Mouse (Mus musculus) cortical plate, adult 2 months (tissue): ENCODE results near the gene Ttc21b. TPM values are rescaled to one million over a fixed set of nuclear protein-coding genes. Genes with fewer than 3 reads are reported as not detected.

Experiments used
- H3K27ac ChIP-seq: fragments of 200-500 bp; 2 replicates; pipeline ENCODE4 v1.5.1; 2012; ENCODE audit warnings: low read length, control low read depth, inconsistent platforms; ENCODE audit not compliant: insufficient read depth
- H3K4me1 ChIP-seq: fragments of 200-500 bp; 2 replicates; pipeline ENCODE4 v1.6.1; 2011; ENCODE audit warnings: low read length; ENCODE audit not compliant: control insufficient read depth, insufficient read depth
- H3K4me3 ChIP-seq: fragments of 200-500 bp; 2 replicates; pipeline ENCODE4 v1.5.1; 2011; ENCODE audit warnings: mild to moderate bottlenecking, low read length, control low read depth; ENCODE audit not compliant: insufficient read depth
- CTCF ChIP-seq: fragments of 200-500 bp; IDR thresholded peaks from 2 replicates; pipeline ENCODE4 v1.5.1; 2011; ENCODE audit warnings: mild to moderate bottlenecking, control low read depth, low read length; ENCODE audit not compliant: insufficient read depth; ENCODE audit errors: extremely low read depth
- POLR2A ChIP-seq: fragments of 200-500 bp; IDR thresholded peaks from 2 replicates; pipeline ENCODE4 v1.6.1; 2011; ENCODE audit warnings: mild to moderate bottlenecking, low read length, control low read depth; ENCODE audit not compliant: insufficient read depth; ENCODE audit errors: extremely low read depth
- polyA plus RNA-seq: library from polyadenylated mRNA; depleted of rRNA; stranded (reverse); fragments of >200 nt; gene quantifications from 2 replicates; pipeline ENCODE4 v1.2.3, GENCODE M21; 2012; rRNA removed

Ttc21b gene
- 8.9 TPM in 2 replicates for polyA plus RNA-seq

GRCm38 (mm10) chr2:66256220-66257131 is at the start of gene Ttc21b:
Gene Ttc21b, minus strand, starts transcription at chr2:66256617.
- Histone ChIP-seq H3K4me3 (peak within 1 kb of the TSS; percentile 40), H3K4me1 (no peaks in the 10 kb centered on the region), H3K27ac (no peak within 1 kb of the TSS)
- TF ChIP-seq POLR2A (peak; percentile 54), CTCF (peak; percentile 68)

GRCm38 (mm10) chr2:66272551-66272950 is 16.1 kb upstream of the Ttc21b start:
- TF ChIP-seq POLR2A, result no peak
- TF ChIP-seq CTCF, result no peak
- Histone ChIP-seq H3K4me1 (no peaks in the 10 kb centered on the region), H3K27ac (no peak overlapping the region), H3K4me3 (no peak overlapping the region)

GRCm38 (mm10) chr2:66244013-66244412 is 12.4 kb downstream of the Ttc21b start:
- TF ChIP-seq POLR2A, result no peak
- TF ChIP-seq CTCF, result no peak
- H3K27ac ChIP-seq, result no peak overlapping the region

GRCm38 (mm10) chr2:66240334-66240733 is 16.1 kb downstream of the Ttc21b start:
- no peak overlapping the region for H3K4me3 ChIP-seq
- TF ChIP-seq POLR2A (no peak), CTCF (no peak)
- H3K27ac ChIP-seq, result no peak overlapping the region
- H3K4me1 ChIP-seq, result no peaks in the 10 kb centered on the region

More at GRCm38 (mm10) chr2:66244013-66244412, 12.4 kb downstream of the Ttc21b start:
- no peak overlapping the region for H3K4me3 ChIP-seq
- H3K4me1 ChIP-seq, result no peaks in the 10 kb centered on the region

- Histone ChIP-seq H3K4me3 (no peak overlapping the region), H3K27ac (no peak overlapping the region), H3K4me1 (no peaks in the 10 kb centered on the region)
- TF ChIP-seq CTCF (no peak), POLR2A (no peak)
These were observed 17.5 kb downstream of the Ttc21b start for GRCm38 (mm10) chr2:66238886-66239285.

GRCm38 (mm10) chr2:66220954-66221353 is 35.5 kb downstream of the Ttc21b start:
- no peaks in the 10 kb centered on the region for H3K4me1 ChIP-seq
- no peak overlapping the region for H3K4me3 ChIP-seq
- no peak overlapping the region for H3K27ac ChIP-seq
- TF ChIP-seq CTCF (no peak), POLR2A (no peak)

GRCm38 (mm10) chr2:66209875-66210274 is 46.5 kb downstream of the Ttc21b start:
- TF ChIP-seq POLR2A (no peak), CTCF (no peak)
- Histone ChIP-seq H3K4me1 (no peaks in the 10 kb centered on the region), H3K4me3 (no peak overlapping the region), H3K27ac (no peak overlapping the region)

GRCm38 (mm10) chr2:66209353-66209752 is 47.1 kb downstream of the Ttc21b start:
- no peaks in the 10 kb centered on the region for H3K4me1 ChIP-seq
- no peak for TF ChIP-seq CTCF
- TF ChIP-seq POLR2A, result no peak
- no peak overlapping the region for H3K4me3 ChIP-seq
- H3K27ac ChIP-seq, result no peak overlapping the region

- TF ChIP-seq POLR2A, result no peak
- Histone ChIP-seq H3K27ac (no peak overlapping the region), H3K4me3 (no peak overlapping the region), H3K4me1 (no peaks in the 10 kb centered on the region)
These were observed 49.6 kb downstream of the Ttc21b start for GRCm38 (mm10) chr2:66206796-66207195.

GRCm38 (mm10) chr2:66204218-66204617 is 52.2 kb downstream of the Ttc21b start:
- no peaks in the 10 kb centered on the region for H3K4me1 ChIP-seq
- TF ChIP-seq POLR2A (no peak), CTCF (no peak)
- H3K27ac ChIP-seq, result no peak overlapping the region
- no peak overlapping the region for H3K4me3 ChIP-seq

- Histone ChIP-seq H3K4me1 (no peaks in the 10 kb centered on the region), H3K4me3 (no peak overlapping the region), H3K27ac (no peak overlapping the region)
- TF ChIP-seq CTCF (no peak), POLR2A (no peak)
These were observed 56.2 kb downstream of the Ttc21b start for GRCm38 (mm10) chr2:66200195-66200594.
